Mouse (Mus musculus): ENCODE results near the gene Angel1. TPM values are rescaled to one million over a fixed set of nuclear protein-coding genes. Genes with fewer than 3 reads are reported as not detected.

The Angel1 gene
- polyA plus RNA-seq, 1 experiment from 2014 or later: 11.3 TPM

DNA sequence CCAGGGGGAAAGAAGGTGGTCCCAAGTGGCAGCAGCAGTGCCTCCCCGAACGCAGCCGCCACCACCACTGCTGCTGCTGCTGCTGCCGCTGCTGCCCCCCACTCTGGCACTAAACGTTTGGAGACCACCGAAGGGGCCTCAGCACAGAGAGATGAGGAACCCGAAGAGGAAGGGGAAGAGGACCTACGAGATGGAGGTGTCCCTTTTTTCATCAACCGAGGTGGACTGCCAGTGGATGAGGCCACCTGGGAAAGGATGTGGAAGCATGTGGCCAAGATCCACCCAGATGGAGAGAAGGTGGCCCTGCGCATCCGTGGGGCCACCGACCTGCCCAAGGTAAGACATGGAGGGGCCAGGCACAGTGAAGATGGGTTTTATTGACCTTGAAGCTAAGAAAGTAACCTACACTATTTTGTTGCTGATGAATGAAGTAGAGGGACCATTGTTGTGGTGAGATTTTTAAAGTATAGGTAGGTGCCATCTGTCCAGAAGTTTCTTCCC, 46.2 kb downstream of the Angel1 start:
- Histone ChIP-seq H3K36me3 (ENCODE audit: control insufficient read depth, insufficient read depth, low read length) (peaks cover 18% of the 10 kb centered on the region; the same call in 1 of the 2 replicates), H3K27me3 (ENCODE audit: control insufficient read depth, insufficient read depth, low read length) (no peaks in the 10 kb centered on the region), H3K9me3 (ENCODE audit: control insufficient read depth, low read length) (no peaks in the 10 kb centered on the region), H3K4me3 (replicated peaks; ENCODE audit: low read depth, low read length) (peak overlapping the region; percentile 99), H3K9ac (replicated peaks; ENCODE audit: low read length) (peak overlapping the region; percentile 99), H3K4me1 (ENCODE audit: control insufficient read depth, insufficient read depth, low read length) (peaks cover 32% of the 10 kb centered on the region), H3K4me2 (ENCODE audit: low read length) (peak overlapping the region; percentile 95), H3K27ac (replicated peaks; ENCODE audit: low read depth, low read length) (peak overlapping the region; percentile 97)
- DNase-seq (no peak), ATAC-seq (ENCODE audit: low FRiP score, low TSS enrichment) (no peak)
- WGBS: 26% methylated on average over 12 of the region's 12 CpGs

DNA sequence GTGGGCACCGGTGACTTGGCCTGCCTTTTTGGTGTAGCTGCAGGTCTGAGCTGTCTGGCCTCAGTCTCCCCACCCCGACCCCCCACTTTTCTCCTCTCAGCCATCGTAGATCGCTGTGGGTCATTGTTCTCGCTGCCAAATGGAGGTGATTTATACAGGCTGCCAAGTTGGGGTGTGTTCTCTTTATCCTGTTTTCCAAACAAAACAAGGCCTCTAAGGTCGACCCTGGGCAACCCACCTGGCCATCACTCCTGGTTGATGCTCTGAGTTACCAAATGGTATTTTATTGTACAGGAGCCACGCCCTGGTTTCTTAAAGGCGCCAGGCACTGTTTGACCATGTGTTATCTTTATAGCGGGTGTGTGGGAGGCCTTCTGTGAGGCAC, 46.7 kb downstream of the Angel1 start:
- H3K27ac ChIP-seq (replicated peaks; ENCODE audit: low read depth, low read length): peak overlapping the region; percentile 97
- ATAC-seq (ENCODE audit: low FRiP score, low TSS enrichment): peak; percentile 12; the same call in 1 of the 2 replicates
- H3K4me1 ChIP-seq (ENCODE audit: control insufficient read depth, insufficient read depth, low read length): peaks cover 32% of the 10 kb centered on the region
- H3K9ac ChIP-seq (replicated peaks; ENCODE audit: low read length): peak overlapping the region; percentile 99
- DNase-seq: peak; percentile 74
- 3% methylated on average over 9 of the region's 9 CpGs for WGBS
- no peaks in the 10 kb centered on the region; the same call in 1 of the 2 replicates for H3K9me3 ChIP-seq (ENCODE audit: control insufficient read depth, low read length)
- peaks cover 18% of the 10 kb centered on the region; the same call in 1 of the 2 replicates for H3K36me3 ChIP-seq (ENCODE audit: control insufficient read depth, insufficient read depth, low read length)
- H3K4me3 ChIP-seq (replicated peaks; ENCODE audit: low read depth, low read length): peak overlapping the region; percentile 99
- peak overlapping the region; percentile 95 for H3K4me2 ChIP-seq (ENCODE audit: low read length)
- no peaks in the 10 kb centered on the region for H3K27me3 ChIP-seq (ENCODE audit: control insufficient read depth, insufficient read depth, low read length)

GRCm38 (mm10) chr12:86678591-86679545, 47.4 kb downstream of the Angel1 start, which contains the start of gene Vash1:
Vash1 (plus strand) TSS chr12:86678700.
- Histone ChIP-seq H3K9ac (replicated peaks; ENCODE audit: low read length) (peak within 1 kb of the TSS; percentile 99), H3K4me3 (replicated peaks; ENCODE audit: low read depth, low read length) (peak within 1 kb of the TSS; percentile 99), H3K27me3 (ENCODE audit: control insufficient read depth, insufficient read depth, low read length) (no peaks in the 10 kb centered on the region), H3K9me3 (ENCODE audit: control insufficient read depth, low read length) (no peaks in the 10 kb centered on the region; the same call in 1 of the 2 replicates), H3K4me1 (ENCODE audit: control insufficient read depth, insufficient read depth, low read length) (peaks cover 32% of the 10 kb centered on the region), H3K4me2 (ENCODE audit: low read length) (peak within 1 kb of the TSS; percentile 95), H3K27ac (replicated peaks; ENCODE audit: low read depth, low read length) (peak within 1 kb of the TSS; percentile 97), H3K36me3 (ENCODE audit: control insufficient read depth, insufficient read depth, low read length) (peaks cover 13% of the 10 kb centered on the region; the same call in 1 of the 2 replicates)
- ATAC-seq (ENCODE audit: low FRiP score, low TSS enrichment) (peak; percentile 82), DNase-seq (peak; percentile 94)
- WGBS: under 1% methylated on average over 94 of the region's 94 CpGs

- Histone ChIP-seq H3K9ac (replicated peaks; ENCODE audit: low read length) (no peak overlapping the region), H3K4me1 (ENCODE audit: control insufficient read depth, insufficient read depth, low read length) (no peaks in the 10 kb centered on the region), H3K27me3 (ENCODE audit: control insufficient read depth, insufficient read depth, low read length) (no peaks in the 10 kb centered on the region), H3K27ac (replicated peaks; ENCODE audit: low read depth, low read length) (no peak overlapping the region), H3K4me2 (ENCODE audit: low read length) (no peak overlapping the region), H3K36me3 (ENCODE audit: control insufficient read depth, insufficient read depth, low read length) (no peaks in the 10 kb centered on the region), H3K9me3 (ENCODE audit: control insufficient read depth, low read length) (no peaks in the 10 kb centered on the region; the same call in 1 of the 2 replicates), H3K4me3 (replicated peaks; ENCODE audit: low read depth, low read length) (no peak overlapping the region)
- WGBS: 81% methylated on average over 5 of the region's 5 CpGs
- ATAC-seq (ENCODE audit: low FRiP score, low TSS enrichment) (no peak), DNase-seq (no peak)
Observed at GRCm38 (mm10) chr12:86672507-86672906, 53.8 kb downstream of the Angel1 start.

GRCm38 (mm10) chr12:86672105-86672504, 54.2 kb downstream of the Angel1 start:
- Histone ChIP-seq H3K27ac (replicated peaks; ENCODE audit: low read depth, low read length) (no peak overlapping the region), H3K4me2 (ENCODE audit: low read length) (no peak overlapping the region), H3K9ac (replicated peaks; ENCODE audit: low read length) (no peak overlapping the region), H3K27me3 (ENCODE audit: control insufficient read depth, insufficient read depth, low read length) (no peaks in the 10 kb centered on the region), H3K4me3 (replicated peaks; ENCODE audit: low read depth, low read length) (no peak overlapping the region), H3K9me3 (ENCODE audit: control insufficient read depth, low read length) (no peaks in the 10 kb centered on the region; the same call in 1 of the 2 replicates), H3K4me1 (ENCODE audit: control insufficient read depth, insufficient read depth, low read length) (no peaks in the 10 kb centered on the region), H3K36me3 (ENCODE audit: control insufficient read depth, insufficient read depth, low read length) (no peaks in the 10 kb centered on the region)
- WGBS: 84% methylated on average over 4 of the region's 4 CpGs
- DNase-seq (no peak), ATAC-seq (ENCODE audit: low FRiP score, low TSS enrichment) (no peak)

- ATAC-seq (ENCODE audit: low FRiP score, low TSS enrichment) (no peak), DNase-seq (no peak)
- Histone ChIP-seq H3K27ac (replicated peaks; ENCODE audit: low read depth, low read length) (no peak overlapping the region), H3K4me3 (replicated peaks; ENCODE audit: low read depth, low read length) (no peak overlapping the region), H3K4me2 (ENCODE audit: low read length) (no peak overlapping the region), H3K27me3 (ENCODE audit: control insufficient read depth, insufficient read depth, low read length) (no peaks in the 10 kb centered on the region), H3K4me1 (ENCODE audit: control insufficient read depth, insufficient read depth, low read length) (no peaks in the 10 kb centered on the region), H3K9me3 (ENCODE audit: control insufficient read depth, low read length) (no peaks in the 10 kb centered on the region), H3K36me3 (ENCODE audit: control insufficient read depth, insufficient read depth, low read length) (no peaks in the 10 kb centered on the region), H3K9ac (replicated peaks; ENCODE audit: low read length) (no peak overlapping the region)
- WGBS: 85% methylated on average over 2 of the region's 2 CpGs
Observed at GRCm38 (mm10) chr12:86668404-86668803, 57.9 kb downstream of the Angel1 start.

GRCm38 (mm10) chr12:86665656-86666055, 60.6 kb downstream of the Angel1 start:
- no peak for ATAC-seq (ENCODE audit: low FRiP score, low TSS enrichment)
- no peak for DNase-seq
- Histone ChIP-seq H3K9me3 (ENCODE audit: control insufficient read depth, low read length) (no peaks in the 10 kb centered on the region), H3K36me3 (ENCODE audit: control insufficient read depth, insufficient read depth, low read length) (no peaks in the 10 kb centered on the region), H3K4me2 (ENCODE audit: low read length) (no peak overlapping the region), H3K27ac (replicated peaks; ENCODE audit: low read depth, low read length) (no peak overlapping the region), H3K4me3 (replicated peaks; ENCODE audit: low read depth, low read length) (no peak overlapping the region), H3K9ac (replicated peaks; ENCODE audit: low read length) (no peak overlapping the region), H3K4me1 (ENCODE audit: control insufficient read depth, insufficient read depth, low read length) (no peaks in the 10 kb centered on the region), H3K27me3 (ENCODE audit: control insufficient read depth, insufficient read depth, low read length) (no peaks in the 10 kb centered on the region)
- 70% methylated on average over 3 of the region's 3 CpGs for WGBS

- no peaks in the 10 kb centered on the region for H3K36me3 ChIP-seq (ENCODE audit: control insufficient read depth, insufficient read depth, low read length)
- peaks cover 10% of the 10 kb centered on the region; the same call in 1 of the 2 replicates for H3K4me1 ChIP-seq (ENCODE audit: control insufficient read depth, insufficient read depth, low read length)
- no peak overlapping the region for H3K27ac ChIP-seq (replicated peaks; ENCODE audit: low read depth, low read length)
- ATAC-seq (ENCODE audit: low FRiP score, low TSS enrichment): no peak
- no peak overlapping the region for H3K9ac ChIP-seq (replicated peaks; ENCODE audit: low read length)
- no peak for DNase-seq
- H3K27me3 ChIP-seq (ENCODE audit: control insufficient read depth, insufficient read depth, low read length): no peaks in the 10 kb centered on the region
- 79% methylated on average over 2 of the region's 2 CpGs for WGBS
- H3K9me3 ChIP-seq (ENCODE audit: control insufficient read depth, low read length): no peaks in the 10 kb centered on the region
- H3K4me2 ChIP-seq (ENCODE audit: low read length): no peak overlapping the region
- H3K4me3 ChIP-seq (replicated peaks; ENCODE audit: low read depth, low read length): no peak overlapping the region
Observed at GRCm38 (mm10) chr12:86660466-86660865, 65.8 kb downstream of the Angel1 start.

Measured in midbrain, embryonic 14.5 days (tissue).